Mouse (Mus musculus): ENCODE results near the gene Hectd2. TPM values are rescaled to one million over a fixed set of nuclear protein-coding genes. Genes with fewer than 3 reads are reported as not detected.

The Hectd2 gene
- polyA plus RNA-seq, 1 experiment from 2014 or later, result 0.35 TPM

DNA sequence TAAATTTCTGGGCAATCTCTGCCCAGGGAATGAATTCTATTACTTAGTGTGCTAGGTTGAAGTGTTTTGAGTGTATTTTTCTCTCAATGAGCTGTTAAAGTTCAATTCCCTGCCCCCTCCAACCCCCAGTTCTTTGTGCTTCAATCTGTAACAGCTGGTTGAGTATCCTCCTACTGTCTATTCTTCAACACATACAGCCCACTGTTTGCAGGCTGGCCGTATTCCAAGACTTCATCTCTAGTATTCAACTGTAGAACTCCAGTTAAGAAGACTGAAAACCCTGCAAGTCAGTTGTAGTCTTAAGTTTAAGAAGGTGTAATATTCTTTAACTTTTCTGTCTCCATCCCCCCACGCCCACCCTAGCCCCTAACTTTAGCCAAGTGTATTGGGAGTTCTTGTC, 10.0 kb downstream of the Hectd2 start:
- Histone ChIP-seq H3K27ac (no peak overlapping the region), H3K36me3 (no peaks in the 10 kb centered on the region), H3K9me3 (replicated peaks) (no peaks in the 10 kb centered on the region), H3K4me3 (replicated peaks) (no peak overlapping the region), H3K4me2 (no peak overlapping the region), H3K9ac (no peak overlapping the region), H3K4me1 (replicated peaks) (no peaks in the 10 kb centered on the region), H3K27me3 (no peaks in the 10 kb centered on the region)
- ATAC-seq (ENCODE audit: low read depth) (no peak), DNase-seq (no peak)
- 41% methylated on average over 2 of the region's 2 CpGs for WGBS (ENCODE audit: insufficient replicate concordance)

GRCm38 (mm10) chr19:36573986-36574385, 19.5 kb downstream of the Hectd2 start:
- no peak overlapping the region for H3K9ac ChIP-seq
- H3K4me2 ChIP-seq, result no peak overlapping the region
- no peaks in the 10 kb centered on the region for H3K9me3 ChIP-seq (replicated peaks)
- H3K36me3 ChIP-seq, result no peaks in the 10 kb centered on the region
- DNase-seq (no peak), ATAC-seq (ENCODE audit: low read depth) (no peak)
- H3K4me3 ChIP-seq (replicated peaks), result no peak overlapping the region
- no peak overlapping the region for H3K27ac ChIP-seq
- no peaks in the 10 kb centered on the region for H3K27me3 ChIP-seq
- 59% methylated on average over 3 of the region's 3 CpGs for WGBS (ENCODE audit: insufficient replicate concordance)
- no peaks in the 10 kb centered on the region for H3K4me1 ChIP-seq (replicated peaks)

- Histone ChIP-seq H3K27ac (no peak overlapping the region), H3K27me3 (no peaks in the 10 kb centered on the region), H3K4me3 (replicated peaks) (no peak overlapping the region), H3K9ac (no peak overlapping the region), H3K4me2 (no peak overlapping the region), H3K36me3 (no peaks in the 10 kb centered on the region), H3K9me3 (replicated peaks) (no peaks in the 10 kb centered on the region), H3K4me1 (replicated peaks) (no peaks in the 10 kb centered on the region)
- no peak for DNase-seq
- 75% methylated on average over 6 of the region's 6 CpGs for WGBS (ENCODE audit: insufficient replicate concordance)
- ATAC-seq (ENCODE audit: low read depth), result no peak
Measured at GRCm38 (mm10) chr19:36575159-36575558, 20.7 kb downstream of the Hectd2 start.

GRCm38 (mm10) chr19:36580874-36581273, 26.4 kb downstream of the Hectd2 start:
- Histone ChIP-seq H3K36me3 (no peaks in the 10 kb centered on the region), H3K27ac (no peak overlapping the region), H3K4me3 (replicated peaks) (no peak overlapping the region), H3K4me1 (replicated peaks) (no peaks in the 10 kb centered on the region), H3K4me2 (no peak overlapping the region), H3K9me3 (replicated peaks) (no peaks in the 10 kb centered on the region), H3K27me3 (no peaks in the 10 kb centered on the region), H3K9ac (no peak overlapping the region)
- DNase-seq (no peak), ATAC-seq (ENCODE audit: low read depth) (no peak)
- 66% methylated on average over 3 of the region's 3 CpGs for WGBS (ENCODE audit: insufficient replicate concordance)

GRCm38 (mm10) chr19:36582116-36582515, 27.7 kb downstream of the Hectd2 start:
- ATAC-seq (ENCODE audit: low read depth), result no peak
- Histone ChIP-seq H3K4me3 (replicated peaks) (no peak overlapping the region), H3K4me2 (no peak overlapping the region), H3K27me3 (no peaks in the 10 kb centered on the region), H3K4me1 (replicated peaks) (no peaks in the 10 kb centered on the region), H3K27ac (no peak overlapping the region), H3K9me3 (replicated peaks) (no peaks in the 10 kb centered on the region), H3K36me3 (no peaks in the 10 kb centered on the region), H3K9ac (no peak overlapping the region)
- no peak for DNase-seq
- WGBS (ENCODE audit: insufficient replicate concordance), result 73% methylated on average over 1 of the region's 1 CpGs

DNA sequence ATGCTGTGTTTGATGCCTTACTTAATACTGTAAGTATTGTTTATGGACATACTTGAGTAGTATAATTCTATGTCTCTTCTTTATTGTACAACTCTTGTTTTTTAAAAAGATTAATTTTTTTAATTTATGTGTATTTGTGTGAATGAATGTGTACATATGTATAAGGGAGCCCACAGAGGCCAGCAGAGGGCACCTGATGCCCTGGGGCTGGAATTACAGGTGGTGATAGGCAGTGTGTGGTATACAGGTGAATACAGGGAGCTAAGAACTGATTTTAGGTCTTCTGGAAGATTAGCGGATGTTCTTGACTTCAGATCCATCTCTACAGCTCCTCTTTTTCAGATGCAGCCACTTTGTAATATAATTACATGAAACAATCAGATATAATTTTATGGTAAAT, 31.1 kb downstream of the Hectd2 start:
- 71% methylated on average over 1 of the region's 1 CpGs for WGBS (ENCODE audit: insufficient replicate concordance)

DNA sequence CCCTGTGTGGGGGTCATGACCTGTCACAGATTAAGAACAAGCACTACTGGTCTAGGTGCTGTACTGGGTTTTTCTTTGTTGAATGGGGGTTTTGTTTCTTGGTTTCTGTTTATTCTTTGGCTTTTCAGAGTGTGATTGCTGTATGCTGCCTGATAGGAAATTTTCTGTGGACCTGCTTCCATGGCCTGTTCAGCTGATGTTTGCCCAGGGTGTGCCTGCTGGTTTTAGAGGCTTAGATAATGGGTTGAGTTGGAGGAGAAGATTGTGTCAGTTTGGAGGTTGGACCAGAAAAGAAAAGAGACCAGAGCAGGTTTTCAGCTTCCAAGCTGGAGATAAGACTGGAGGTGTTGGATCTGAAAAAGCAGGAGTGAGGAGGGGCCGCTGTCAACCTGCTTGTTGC, 40.0 kb downstream of the Hectd2 start:
- DNase-seq (peak; percentile 2), ATAC-seq (ENCODE audit: low read depth) (no peak)
- no peaks in the 10 kb centered on the region for H3K4me1 ChIP-seq (replicated peaks)
- WGBS (ENCODE audit: insufficient replicate concordance), result 61% methylated on average over 1 of the region's 1 CpGs
- no peak overlapping the region for H3K4me2 ChIP-seq
- no peaks in the 10 kb centered on the region for H3K36me3 ChIP-seq
- H3K4me3 ChIP-seq (replicated peaks), result no peak overlapping the region
- no peak overlapping the region for H3K9ac ChIP-seq
- no peak overlapping the region for H3K27ac ChIP-seq
- no peaks in the 10 kb centered on the region for H3K9me3 ChIP-seq (replicated peaks)
- no peaks in the 10 kb centered on the region for H3K27me3 ChIP-seq

More for the DNA sequence above, 31.1 kb downstream of the Hectd2 start:
- Histone ChIP-seq H3K9me3 (replicated peaks) (no peaks in the 10 kb centered on the region), H3K27me3 (no peaks in the 10 kb centered on the region), H3K4me2 (no peak overlapping the region), H3K4me3 (replicated peaks) (no peak overlapping the region), H3K36me3 (no peaks in the 10 kb centered on the region), H3K4me1 (replicated peaks) (no peaks in the 10 kb centered on the region), H3K27ac (no peak overlapping the region), H3K9ac (no peak overlapping the region)
- ATAC-seq (ENCODE audit: low read depth) (no peak), DNase-seq (no peak)

DNA sequence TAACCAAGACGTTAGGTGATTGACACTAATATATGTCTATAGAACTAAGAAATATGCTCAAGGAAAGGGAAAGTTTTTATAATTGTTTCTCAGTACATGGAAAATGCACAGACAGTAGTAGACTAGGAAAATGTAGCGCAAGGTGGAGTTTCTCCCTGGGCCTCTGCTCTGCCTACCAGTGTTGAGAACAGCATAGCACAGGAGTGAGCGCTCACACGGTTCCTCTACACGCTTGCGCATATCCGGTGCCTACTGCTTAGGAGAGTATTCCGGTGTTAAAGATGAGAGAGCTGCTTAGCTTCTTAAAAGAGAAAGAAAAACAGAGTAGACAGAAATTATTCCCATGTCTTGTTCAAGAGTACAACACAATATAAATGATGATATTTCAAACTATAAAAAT, 47.4 kb downstream of the Hectd2 start:
- WGBS (ENCODE audit: insufficient replicate concordance), result 90% methylated on average over 8 of the region's 8 CpGs
- H3K36me3 ChIP-seq, result no peaks in the 10 kb centered on the region
- no peak overlapping the region for H3K27ac ChIP-seq
- H3K4me3 ChIP-seq (replicated peaks), result no peak overlapping the region
- ATAC-seq (ENCODE audit: low read depth), result no peak
- no peaks in the 10 kb centered on the region for H3K9me3 ChIP-seq (replicated peaks)
- no peaks in the 10 kb centered on the region for H3K27me3 ChIP-seq
- H3K4me1 ChIP-seq (replicated peaks), result no peaks in the 10 kb centered on the region
- H3K9ac ChIP-seq, result no peak overlapping the region
- DNase-seq, result no peak
- no peak overlapping the region for H3K4me2 ChIP-seq

DNA sequence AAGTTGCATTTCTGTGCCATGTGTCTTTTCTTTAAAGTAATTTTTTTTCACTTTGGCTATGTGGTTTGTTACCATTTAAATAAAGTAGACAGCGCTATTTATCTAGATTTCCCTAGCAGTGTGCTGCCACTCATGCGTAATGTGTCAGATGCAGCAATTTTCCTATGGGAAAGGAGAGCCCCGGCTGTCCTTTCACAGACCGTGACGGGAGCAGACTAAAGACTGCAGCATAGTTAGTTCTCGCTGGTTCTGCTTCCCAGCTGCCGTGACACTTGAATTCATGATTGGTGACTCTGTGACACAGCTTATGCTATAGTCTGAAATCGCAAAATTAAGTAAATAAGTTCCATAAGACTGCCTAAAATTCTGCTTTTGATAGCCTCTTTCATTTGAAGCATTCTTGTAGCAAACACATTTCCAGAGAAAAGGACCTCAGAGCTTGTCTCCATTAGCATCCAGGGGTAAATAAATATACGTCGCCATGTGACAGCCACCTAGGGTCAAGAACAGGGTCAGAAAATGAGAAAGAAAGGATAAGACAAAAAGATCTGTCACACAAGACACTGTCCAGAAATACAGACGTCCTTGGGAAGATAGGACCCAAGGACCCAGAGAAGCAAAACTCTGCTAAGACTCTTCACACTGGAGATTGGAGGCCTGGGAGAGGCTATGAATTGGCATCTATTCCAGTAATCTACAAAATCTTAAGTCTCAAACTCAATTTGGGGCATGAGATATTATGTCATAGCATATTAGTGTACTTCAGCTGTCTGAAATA, 48.3 kb downstream of the Hectd2 start:
- WGBS (ENCODE audit: insufficient replicate concordance), result 70% methylated on average over 11 of the region's 11 CpGs
- H3K4me2 ChIP-seq, result no peak overlapping the region
- no peak overlapping the region for H3K9ac ChIP-seq
- H3K27ac ChIP-seq, result no peak overlapping the region
- H3K9me3 ChIP-seq (replicated peaks), result no peaks in the 10 kb centered on the region
- H3K27me3 ChIP-seq, result no peaks in the 10 kb centered on the region
- H3K4me3 ChIP-seq (replicated peaks), result no peak overlapping the region
- H3K4me1 ChIP-seq (replicated peaks), result no peaks in the 10 kb centered on the region
- DNase-seq (no peak), ATAC-seq (ENCODE audit: low read depth) (no peak)
- no peaks in the 10 kb centered on the region for H3K36me3 ChIP-seq

GRCm38 (mm10) chr19:36606270-36606669, 51.8 kb downstream of the Hectd2 start:
- WGBS (ENCODE audit: insufficient replicate concordance), result 38% methylated on average over 1 of the region's 1 CpGs
- H3K4me3 ChIP-seq (replicated peaks), result no peak overlapping the region
- no peaks in the 10 kb centered on the region for H3K36me3 ChIP-seq
- no peak overlapping the region for H3K27ac ChIP-seq
- DNase-seq (no peak), ATAC-seq (ENCODE audit: low read depth) (no peak)
- H3K9me3 ChIP-seq (replicated peaks), result no peaks in the 10 kb centered on the region
- peaks cover 14% of the 10 kb centered on the region for H3K4me1 ChIP-seq (replicated peaks)
- no peak overlapping the region for H3K9ac ChIP-seq
- H3K4me2 ChIP-seq, result no peak overlapping the region
- no peaks in the 10 kb centered on the region for H3K27me3 ChIP-seq

GRCm38 (mm10) chr19:36609229-36609628, 54.8 kb downstream of the Hectd2 start:
- Histone ChIP-seq H3K9me3 (replicated peaks) (no peaks in the 10 kb centered on the region), H3K4me1 (replicated peaks) (peaks cover 14% of the 10 kb centered on the region), H3K4me3 (replicated peaks) (no peak overlapping the region), H3K36me3 (no peaks in the 10 kb centered on the region), H3K27me3 (no peaks in the 10 kb centered on the region), H3K4me2 (no peak overlapping the region), H3K9ac (no peak overlapping the region), H3K27ac (no peak overlapping the region)
- WGBS (ENCODE audit: insufficient replicate concordance), result 47% methylated on average over 3 of the region's 3 CpGs
- ATAC-seq (ENCODE audit: low read depth), result no peak
- DNase-seq, result no peak

GRCm38 (mm10) chr19:36610309-36610708, 55.9 kb downstream of the Hectd2 start:
- no peaks in the 10 kb centered on the region for H3K9me3 ChIP-seq (replicated peaks)
- H3K4me1 ChIP-seq (replicated peaks), result peaks cover 14% of the 10 kb centered on the region
- peak overlapping the region; percentile 28 for H3K4me2 ChIP-seq
- 17% methylated on average over 2 of the region's 2 CpGs for WGBS (ENCODE audit: insufficient replicate concordance)
- H3K27me3 ChIP-seq, result no peaks in the 10 kb centered on the region
- no peaks in the 10 kb centered on the region for H3K36me3 ChIP-seq
- H3K9ac ChIP-seq, result no peak overlapping the region
- ATAC-seq (ENCODE audit: low read depth), result peak; percentile 97
- H3K27ac ChIP-seq, result peak overlapping the region; percentile 56
- DNase-seq, result peak; percentile 51
- H3K4me3 ChIP-seq (replicated peaks), result no peak overlapping the region
